Mouse (Mus musculus) bone marrow macrophage, adult 2 months (primary cell): ENCODE measurements around the gene Dnhd1. TPM values are rescaled to one million over a fixed set of nuclear protein-coding genes. Genes with fewer than 3 reads are reported as not detected.

Experiments used
- H3K27ac ChIP-seq: 2 replicates; pipeline ENCODE4 v1.5.1; 2012; ENCODE audit warnings: low read depth, low read length; ENCODE audit not compliant: insufficient read depth
- H3K4me1 ChIP-seq: 2 replicates; pipeline ENCODE4 v1.6.1; 2012; ENCODE audit warnings: low read length; ENCODE audit not compliant: control insufficient read depth, insufficient read depth
- H3K4me3 ChIP-seq: 2 replicates; pipeline ENCODE4 v1.5.1; 2012; ENCODE audit warnings: mild to moderate bottlenecking, low read length, moderate library complexity; ENCODE audit not compliant: insufficient read depth
- CTCF ChIP-seq: IDR thresholded peaks from 2 replicates; pipeline ENCODE4 v1.5.1; 2012; ENCODE audit warnings: low read depth, mild to moderate bottlenecking, low read length, moderate library complexity
- POLR2A ChIP-seq: IDR thresholded peaks from 2 replicates; pipeline ENCODE4 v1.6.1; 2012; ENCODE audit warnings: mild to moderate bottlenecking, low read depth, low read length, borderline replicate concordance
- polyA plus RNA-seq: library from polyadenylated mRNA; stranded (reverse); fragments of >200 nt; gene quantifications from 2 replicates; pipeline ENCODE4 v1.2.4, GENCODE M21; 2012; ENCODE audit not compliant: missing spikeins, insufficient read depth, insufficient read length

Dnhd1 gene
- polyA plus RNA-seq, 1 experiment = 3.7 TPM

DNA sequence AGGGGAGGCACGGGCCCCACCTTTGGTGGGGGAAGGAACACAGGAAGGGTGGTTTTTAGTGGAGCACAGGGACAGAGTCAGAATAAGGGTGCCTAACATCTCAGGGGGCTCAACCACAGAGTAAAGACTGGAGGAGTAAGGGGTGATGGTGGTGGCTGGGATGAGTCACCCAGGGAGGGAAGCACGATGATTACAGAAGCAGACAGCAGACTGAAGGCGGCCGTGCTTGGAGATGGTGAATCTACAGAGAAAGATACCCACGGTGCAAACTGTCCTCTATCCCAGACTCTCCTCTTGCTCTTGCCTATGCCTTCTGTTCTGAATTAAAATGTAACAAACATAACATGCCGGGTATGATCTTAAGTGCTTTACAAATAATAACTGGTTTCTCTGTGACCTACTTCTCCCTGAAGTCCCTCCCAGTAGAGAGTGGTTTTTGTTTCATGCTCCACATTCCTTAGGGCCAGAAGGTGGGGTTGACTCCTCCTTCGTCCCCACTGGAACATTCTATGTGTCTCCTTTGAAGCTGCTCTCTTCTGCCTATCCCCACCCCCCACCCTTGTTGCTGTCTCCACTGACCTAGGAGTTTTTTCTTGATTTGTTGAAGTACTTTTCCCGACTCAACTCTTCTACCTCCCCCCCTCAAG, 28.9 kb upstream of the Dnhd1 start:
- Histone ChIP-seq H3K4me3 (no peak overlapping the region), H3K27ac (no peak overlapping the region), H3K4me1 (peaks cover 7% of the 10 kb centered on the region)
- TF ChIP-seq POLR2A (no peak), CTCF (no peak)

DNA sequence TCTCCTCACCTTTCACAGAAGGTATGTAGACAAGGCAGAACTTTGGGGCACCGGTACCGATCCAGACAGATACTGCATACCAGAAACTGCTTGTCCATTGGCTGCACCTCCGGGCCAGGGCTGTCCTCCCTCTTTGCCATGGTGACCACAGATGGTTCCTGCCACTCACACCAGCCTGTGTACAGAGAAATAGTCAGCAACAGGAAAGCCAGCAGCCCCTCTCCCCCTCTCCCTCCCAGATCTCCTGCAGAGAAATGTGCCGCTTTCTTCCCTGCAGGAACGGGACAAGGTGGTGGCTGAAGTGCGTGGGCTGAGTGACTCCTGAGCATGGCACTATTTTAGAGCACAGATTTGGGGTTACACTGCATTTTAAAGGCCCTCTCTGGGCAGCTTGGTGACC, 25.2 kb upstream of the Dnhd1 start:
- H3K4me3 ChIP-seq = no peak overlapping the region
- no peak for TF ChIP-seq POLR2A
- TF ChIP-seq CTCF = no peak
- no peak overlapping the region for H3K27ac ChIP-seq
- peaks cover 36% of the 10 kb centered on the region for H3K4me1 ChIP-seq

DNA sequence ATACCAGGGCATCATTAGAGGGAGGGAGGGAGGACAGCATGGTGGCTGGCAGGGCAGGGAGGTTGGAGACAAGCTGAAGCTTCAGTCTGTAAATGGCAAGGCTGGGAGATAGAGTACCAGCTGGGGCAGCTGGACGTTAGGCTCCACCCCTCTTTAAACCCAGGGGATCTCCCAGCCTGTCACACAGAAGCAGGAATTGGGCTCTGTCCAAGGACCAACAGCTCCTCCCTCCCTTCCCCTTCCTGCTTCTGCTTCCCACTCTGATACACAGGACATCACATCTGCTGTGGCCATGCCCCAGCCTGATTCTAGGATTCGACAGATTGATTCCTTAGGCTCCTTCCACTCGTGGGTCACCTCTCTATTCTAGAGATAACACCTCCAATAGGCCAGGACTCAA, 22.0 kb upstream of the Dnhd1 start:
- Histone ChIP-seq H3K27ac (no peak overlapping the region), H3K4me1 (peaks cover 49% of the 10 kb centered on the region), H3K4me3 (no peak overlapping the region)
- TF ChIP-seq POLR2A (no peak), CTCF (no peak)

DNA sequence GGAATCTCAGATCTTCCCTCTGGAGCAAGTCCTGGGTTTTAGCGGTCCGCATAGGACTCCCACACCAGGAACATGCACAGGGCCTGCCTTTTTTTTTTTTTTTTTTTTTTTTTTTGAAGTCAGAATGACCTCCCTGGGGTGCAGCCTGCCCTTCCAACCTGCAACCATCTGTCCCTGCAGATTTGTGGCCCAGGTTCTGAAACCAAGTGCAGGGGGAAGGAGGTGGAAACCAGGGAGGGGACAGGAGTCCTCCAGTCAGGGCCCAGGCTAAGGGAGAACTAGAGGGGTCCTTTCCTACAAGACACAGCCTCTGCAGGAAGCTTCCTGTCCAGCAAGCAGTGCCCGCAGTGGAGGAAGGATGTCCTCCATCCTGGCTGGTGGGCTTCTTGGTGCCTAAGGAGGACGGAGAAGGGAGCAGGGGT, 18.1 kb upstream of the Dnhd1 start:
- TF ChIP-seq POLR2A (no peak), CTCF (no peak)
- peak overlapping the region; percentile 96 for H3K4me3 ChIP-seq
- H3K4me1 ChIP-seq = peaks cover 43% of the 10 kb centered on the region
- H3K27ac ChIP-seq = no peak overlapping the region

DNA sequence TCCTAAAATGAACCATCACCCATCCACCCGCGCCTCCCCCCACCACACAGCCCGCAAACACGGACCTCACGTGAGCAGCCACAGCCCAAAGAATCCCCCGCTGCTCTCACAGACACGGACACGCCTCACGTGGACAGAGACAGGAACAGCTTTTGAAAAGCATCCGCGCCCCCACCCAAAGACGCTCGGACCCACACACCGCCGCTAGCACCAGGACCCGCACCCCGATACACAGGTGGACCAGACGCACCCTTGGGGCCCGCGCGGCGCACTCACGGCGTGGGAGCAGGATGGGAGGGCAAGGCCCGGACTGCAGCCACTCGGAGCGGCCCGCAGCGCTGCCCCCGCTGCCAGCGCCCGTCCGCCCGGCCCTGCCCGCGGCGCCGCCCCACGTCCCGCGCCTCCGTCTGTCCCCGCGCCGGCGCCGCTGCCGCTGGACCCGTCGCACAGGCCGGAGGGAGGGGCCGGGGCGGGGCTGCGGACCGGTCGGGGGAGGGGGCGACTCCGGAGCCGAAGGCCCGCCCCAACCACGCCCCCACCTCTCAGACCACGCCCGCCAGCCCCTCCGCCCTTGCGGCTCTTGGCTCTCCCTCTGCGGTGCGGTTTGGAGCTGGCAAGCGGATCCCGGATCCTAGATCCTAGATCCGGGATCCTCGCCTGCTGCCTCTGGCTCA, 17.4 kb upstream of the Dnhd1 start, which contains the start of gene Trim3:
Gene Trim3, minus strand, starts transcription at position 445 of the 674 bp plus-strand sequence.
- no peak within 1 kb of the TSS for H3K27ac ChIP-seq
- peaks cover 38% of the 10 kb centered on the region for H3K4me1 ChIP-seq
- TF ChIP-seq POLR2A (no peak), CTCF (no peak)
- peak within 1 kb of the TSS; percentile 96 for H3K4me3 ChIP-seq

DNA sequence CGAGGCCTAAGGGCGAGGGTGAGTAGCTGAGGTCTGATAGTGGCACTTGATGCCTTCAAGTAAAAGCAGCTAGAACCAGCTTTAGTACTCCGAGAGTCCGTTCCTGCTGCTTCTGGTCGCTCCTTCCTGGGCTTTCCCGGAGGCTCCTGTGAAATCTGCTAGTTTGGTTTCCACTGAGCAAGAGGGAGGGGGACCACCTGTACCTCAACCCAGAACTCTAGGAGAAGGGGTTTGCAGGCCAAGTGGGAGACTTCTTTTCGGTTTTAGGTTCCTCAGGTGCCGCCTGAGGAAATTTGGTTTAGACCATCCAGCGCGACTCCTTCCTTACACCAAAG, 16.9 kb upstream of the Dnhd1 start:
- TF ChIP-seq CTCF = no peak
- Histone ChIP-seq H3K4me3 (peak overlapping the region; percentile 96), H3K4me1 (peaks cover 35% of the 10 kb centered on the region), H3K27ac (no peak overlapping the region)

DNA sequence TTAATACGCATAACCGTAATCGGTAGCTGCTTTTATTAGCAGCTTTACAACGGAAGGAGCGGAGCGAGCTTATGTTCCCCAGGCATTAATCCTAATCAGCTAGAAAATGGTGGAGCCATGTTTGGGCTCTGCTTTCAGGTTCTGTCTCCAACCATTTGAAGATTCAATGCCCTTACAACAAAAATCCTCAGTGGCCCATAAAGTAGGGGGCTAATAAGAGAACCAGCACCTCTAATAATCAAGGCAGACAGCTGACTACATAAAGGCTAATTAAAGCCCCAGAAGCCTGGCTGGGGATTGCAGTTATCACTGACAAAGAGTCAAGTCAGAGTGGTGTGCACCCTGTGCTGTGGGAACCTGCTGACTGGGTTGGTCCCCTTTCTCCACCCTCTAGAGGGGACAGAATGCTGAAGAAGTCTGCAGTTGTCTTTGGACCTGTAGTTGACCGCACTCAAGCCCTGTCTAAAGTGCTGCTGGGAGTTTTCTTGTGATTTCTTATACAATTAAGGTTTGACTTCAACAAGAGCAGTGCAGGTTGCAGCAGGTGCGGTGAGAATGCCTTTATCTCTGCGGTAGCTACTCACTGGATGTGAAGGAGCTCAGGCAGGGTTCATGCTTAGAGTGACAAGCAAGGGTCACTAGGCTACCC, 16.2 kb upstream of the Dnhd1 start:
- Histone ChIP-seq H3K4me3 (no peak overlapping the region), H3K27ac (no peak overlapping the region), H3K4me1 (peaks cover 33% of the 10 kb centered on the region)
- TF ChIP-seq POLR2A (no peak), CTCF (no peak)

DNA sequence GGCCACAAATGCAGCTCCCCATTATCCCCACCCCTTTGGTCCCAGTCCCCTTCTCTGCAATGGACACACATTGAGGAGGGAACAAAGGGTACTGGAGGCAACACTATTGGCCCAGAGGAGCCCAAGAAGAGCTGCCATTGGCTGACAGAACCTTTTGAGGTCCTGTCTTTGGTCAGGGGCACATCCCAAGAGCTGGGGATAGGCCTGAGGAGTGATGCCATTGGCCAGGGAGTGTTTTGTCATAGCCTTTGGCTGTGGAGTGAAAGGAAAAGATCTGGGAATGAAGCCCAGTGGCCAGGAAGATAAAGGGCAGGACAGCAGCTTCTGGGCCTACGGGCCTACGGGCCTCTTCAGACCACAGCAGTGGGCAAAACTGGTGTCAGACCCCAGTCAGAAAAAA, 14.9 kb upstream of the Dnhd1 start:
- no peak overlapping the region for H3K27ac ChIP-seq
- H3K4me1 ChIP-seq = peaks cover 24% of the 10 kb centered on the region
- TF ChIP-seq CTCF (no peak), POLR2A (no peak)
- H3K4me3 ChIP-seq = no peak overlapping the region

DNA sequence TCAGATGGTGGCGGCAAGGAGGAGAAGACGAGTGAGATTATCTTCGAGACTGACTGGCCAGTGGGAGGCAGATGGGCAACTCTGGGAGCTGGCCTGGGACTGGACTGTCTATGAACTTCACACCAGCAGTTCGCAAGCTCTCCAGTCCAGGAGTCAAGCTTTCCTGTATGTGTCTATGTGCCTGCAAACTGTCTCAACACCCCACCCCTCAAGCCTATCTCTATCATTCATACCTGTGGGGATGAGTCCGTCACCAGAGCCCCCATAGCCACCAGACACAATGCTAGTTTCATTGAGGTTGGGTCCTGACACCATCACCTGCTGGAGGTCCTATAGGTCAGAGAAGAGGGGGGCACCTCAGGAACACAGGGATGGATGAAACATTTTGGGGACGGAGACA, 11.9 kb upstream of the Dnhd1 start:
- H3K4me3 ChIP-seq = no peak overlapping the region
- H3K4me1 ChIP-seq = peaks cover 24% of the 10 kb centered on the region
- no peak overlapping the region for H3K27ac ChIP-seq
- TF ChIP-seq CTCF (no peak), POLR2A (no peak)

DNA sequence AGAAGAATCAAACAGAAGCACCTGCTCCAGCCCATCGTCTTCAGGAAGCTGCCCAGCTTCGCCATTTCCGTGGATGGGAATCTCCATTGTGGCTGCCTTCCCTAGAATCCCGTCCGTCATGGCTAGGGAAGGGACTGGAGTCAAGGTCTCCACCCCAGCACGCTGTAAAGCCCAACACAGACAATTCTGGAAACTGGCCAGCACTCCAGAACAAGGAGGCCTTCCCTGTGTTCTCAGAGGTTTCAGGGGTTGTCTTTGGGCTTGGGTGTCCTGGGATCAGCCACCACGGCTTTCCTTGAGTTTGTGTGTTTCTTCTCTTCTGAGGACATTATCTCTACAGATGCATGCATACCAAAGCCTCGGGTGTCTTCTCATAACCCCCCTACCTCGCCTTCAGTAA, 11.3 kb upstream of the Dnhd1 start:
- H3K27ac ChIP-seq = no peak overlapping the region
- TF ChIP-seq CTCF (no peak), POLR2A (no peak)
- H3K4me1 ChIP-seq = peaks cover 27% of the 10 kb centered on the region
- peak overlapping the region; percentile 86 for H3K4me3 ChIP-seq

DNA sequence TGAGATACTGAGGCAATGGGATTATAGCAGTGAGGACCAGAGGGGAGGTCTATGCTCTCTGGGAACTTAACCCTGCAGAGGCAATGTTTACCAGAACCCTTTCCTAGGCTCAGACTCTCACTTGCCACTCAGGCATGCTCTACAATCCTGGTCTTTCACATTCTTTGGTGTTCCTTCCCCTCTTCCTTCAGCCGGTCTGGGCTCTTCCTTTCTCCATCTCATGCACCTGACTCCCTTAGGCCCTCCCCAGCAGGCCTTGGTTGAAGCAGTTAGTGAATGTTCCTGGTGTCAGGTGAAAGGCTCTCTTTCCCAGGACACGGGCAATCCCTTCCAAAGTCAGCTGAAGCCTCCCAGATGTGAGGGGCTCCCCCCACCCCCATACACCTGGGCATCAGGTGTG, 10.9 kb upstream of the Dnhd1 start, which contains the start of gene Timm10b:
Gene Timm10b, plus strand, starts transcription at position 301 of the 400 bp plus-strand sequence.
- H3K27ac ChIP-seq = peak within 1 kb of the TSS; percentile 95
- TF ChIP-seq CTCF = no peak
- no peak for TF ChIP-seq POLR2A
- H3K4me1 ChIP-seq = peaks cover 27% of the 10 kb centered on the region

More for the DNA sequence above, 10.9 kb upstream of the Dnhd1 start, which contains the start of gene Timm10b:
- H3K4me3 ChIP-seq = peak within 1 kb of the TSS; percentile 86
